24 mouse cellular contexts compared by ENCODE assay signal in genomic region chr14:75660936-75661335, GRCm38 (mm10). TPM values are rescaled to one million over a fixed set of nuclear protein-coding genes. Genes with fewer than 3 reads are reported as not detected.
DNase-seq lines count a peak whose midpoint lies in the region; ATAC-seq and TF ChIP-seq lines count a peak whose summit lies in the region.
"Had no signal": no experiment of that assay in that cellular context is flagged by ENCODE, and none has a peak within 500 bp of the region (broad histone marks: within the 10 kb centered on the region; RNA-seq: fewer than 3 reads in every experiment).

No protein-coding gene starts in this region.

- H3K9ac ChIP-seq in heart, embryonic 15.5 days: no peak overlapping the region
- H3K9ac ChIP-seq: forebrain, embryonic 15.5 days; intestine, embryonic 15.5 days; limb, embryonic 12.5 days; liver, embryonic 14.5 days; stomach, embryonic 15.5 days had no signal

- ATAC-seq in heart, embryonic 15.5 days (replicated peaks; ENCODE audit: insufficient number of reproducible peaks, insufficient read depth, low FRiP score, low read depth): peak; percentile 60; the same call in 1 of the 2 replicates
- ATAC-seq: activated CD4-positive, CD25-positive, alpha-beta regulatory T cell, adult 4 months; forebrain, embryonic 15.5 days; intestine, embryonic 15.5 days; Patski had no signal

- intact Hi-C loops in left cerebral cortex, postnatal 10 days (cut with DNase I): no loop called here
- intact Hi-C loops in left cerebral cortex, adult 2 months (cut with DNase I): no loop called here

- WGBS in heart, embryonic 15.5 days: 41% methylated on average over 6 of the region's 6 CpGs
- 88% methylated on average over 6 of the region's 6 CpGs for WGBS in thymus, adult 2 months

- H3K4me1 ChIP-seq in heart, embryonic 15.5 days (replicated peaks): peaks cover 6% of the 10 kb centered on the region; the same call in 1 of the 2 replicates
- H3K4me1 ChIP-seq in thymus, adult 2 months (replicated peaks; ENCODE audit: control insufficient read depth, insufficient read depth, low read length): no peaks in the 10 kb centered on the region
- H3K4me1 ChIP-seq: intestine, embryonic 15.5 days; limb, embryonic 12.5 days; stomach, embryonic 15.5 days had no signal

- no peak overlapping the region for H3K27ac ChIP-seq in heart, embryonic 15.5 days
- H3K27ac ChIP-seq in left cerebral cortex, adult 2 months: no peak overlapping the region
- H3K27ac ChIP-seq in thymus, adult 2 months (ENCODE audit: control insufficient read depth, insufficient read depth, low read length): no peak overlapping the region
- H3K27ac ChIP-seq: forebrain, embryonic 15.5 days; intestine, embryonic 15.5 days; limb, embryonic 12.5 days; liver, embryonic 14.5 days; midbrain, embryonic 10.5 days; stomach, embryonic 15.5 days had no signal

- TF ChIP-seq CTCF in left cerebral cortex, adult 2 months (IDR thresholded peaks at IDR 0.05): no peak
- no peak for TF ChIP-seq CTCF in thymus, adult 2 months (IDR thresholded peaks at IDR 0.05; ENCODE audit: borderline replicate concordance, control insufficient read depth, extremely low read depth, insufficient read depth, low read length, poor library complexity)

- no peak for TF ChIP-seq POLR2A in thymus, adult 2 months (IDR thresholded peaks at IDR 0.05; ENCODE audit: control insufficient read depth, extremely low read depth, insufficient read depth, low read length, poor library complexity)

- H3K36me3 ChIP-seq in heart, embryonic 15.5 days: no peaks in the 10 kb centered on the region
- H3K36me3 ChIP-seq in thymus, adult 2 months (ENCODE audit: control insufficient read depth, insufficient read depth, low read length): no peaks in the 10 kb centered on the region
- H3K36me3 ChIP-seq: forebrain, embryonic 15.5 days; intestine, embryonic 15.5 days; limb, embryonic 12.5 days; midbrain, embryonic 10.5 days; stomach, embryonic 15.5 days had no signal

- no peak overlapping the region for H3K4me2 ChIP-seq in heart, embryonic 15.5 days
- H3K4me2 ChIP-seq: forebrain, embryonic 15.5 days; intestine, embryonic 15.5 days; limb, embryonic 12.5 days; stomach, embryonic 15.5 days had no signal

- no peaks in the 10 kb centered on the region; the same call in 1 of the 2 replicates for H3K27me3 ChIP-seq in heart, embryonic 15.5 days
- no peaks in the 10 kb centered on the region for H3K27me3 ChIP-seq in thymus, adult 2 months (ENCODE audit: control insufficient read depth, insufficient read depth, low read length)
- H3K27me3 ChIP-seq: forebrain, embryonic 15.5 days; intestine, embryonic 15.5 days; limb, embryonic 12.5 days; Patski; stomach, embryonic 15.5 days had no signal

- H3K9me3 ChIP-seq in heart, embryonic 15.5 days (replicated peaks): no peaks in the 10 kb centered on the region
- H3K9me3 ChIP-seq: forebrain, embryonic 15.5 days; intestine, embryonic 15.5 days; limb, embryonic 12.5 days; midbrain, embryonic 10.5 days; stomach, embryonic 15.5 days had no signal

- DNase-seq in heart, adult 18-20 months: no peak
- DNase-seq in left cerebral cortex, postnatal 10 days (ENCODE audit: extremely low spot score in 1 of 2, low spot score in 2 of 2): peak; percentile 27 to 50
- no peak for DNase-seq in left cerebral cortex, adult 2 months (ENCODE audit: extremely low spot score in 1 of 2, low spot score in 2 of 2)
- DNase-seq in right cerebral cortex, postnatal 10 days (ENCODE audit: low spot score in 2 of 2): peak; percentile 50 to 61
- no peak for DNase-seq in right cerebral cortex, adult 18-20 months
- DNase-seq in thymus, adult 2 months: no peak
- DNase-seq: adrenal gland, postnatal 14 days; cerebellum, adult 9-10 months; heart, postnatal 14 days; layer of hippocampus, postnatal 36 days; lung, postnatal 4 days had no signal

- no peak overlapping the region for H3K4me3 ChIP-seq in heart, embryonic 15.5 days
- no peak overlapping the region for H3K4me3 ChIP-seq in left cerebral cortex, adult 2 months
- no peak overlapping the region for H3K4me3 ChIP-seq in thymus, adult 2 months (ENCODE audit: control insufficient read depth, insufficient read depth, low read length)
- H3K4me3 ChIP-seq: forebrain, embryonic 15.5 days; intestine, embryonic 15.5 days; limb, embryonic 12.5 days; midbrain, embryonic 10.5 days; stomach, embryonic 15.5 days had no signal

RNA-seq across cellular contexts. Expression of gene Erich6b, which starts 18.9 kb away (rescaled TPM):
- polyA plus RNA-seq in heart, embryonic 15.5 days (2015; fragmentation: Nextera tagmentation; extraction: Ambion mirVana): not detected in 2 replicates
- not detected for total RNA-seq in heart, adult 18-20 months (2021)
- not detected for total RNA-seq in left cerebral cortex, postnatal 10 days (2021)
- not detected for total RNA-seq in left cerebral cortex, adult 2 months (2021)
- not detected in 2 replicates for polyA plus RNA-seq in thymus, adult 2 months (2012; rRNA removed)
- total RNA-seq: adrenal gland, postnatal 14 days; gastrocnemius, postnatal 4 days; heart, postnatal 14 days; layer of hippocampus, adult 18-20 months; layer of hippocampus, postnatal 36 days had no signal
- polyA plus RNA-seq: activated CD4-positive, CD25-positive, alpha-beta regulatory T cell, adult 4 months; forebrain, embryonic 15.5 days; intestine, embryonic 15.5 days; limb, embryonic 12.5 days; liver, embryonic 14.5 days; midbrain, embryonic 10.5 days; Patski; spleen, adult 2 months; stomach, embryonic 15.5 days; thymus, postnatal 0 days had no signal

Comparison
In these comparisons a context has a peak if more than half of its experiments do, and no peak if none do; other contexts are left out.
1. DNase-seq: peak in left cerebral cortex, postnatal 10 days (2 of 2) and right cerebral cortex, postnatal 10 days (2 of 2); none in heart, adult 18-20 months (0 of 2), left cerebral cortex, adult 2 months (0 of 2), right cerebral cortex, adult 18-20 months (single experiment) and thymus, adult 2 months (single experiment).